18 mouse cellular contexts compared by ENCODE assay signal in the genomic region with DNA sequence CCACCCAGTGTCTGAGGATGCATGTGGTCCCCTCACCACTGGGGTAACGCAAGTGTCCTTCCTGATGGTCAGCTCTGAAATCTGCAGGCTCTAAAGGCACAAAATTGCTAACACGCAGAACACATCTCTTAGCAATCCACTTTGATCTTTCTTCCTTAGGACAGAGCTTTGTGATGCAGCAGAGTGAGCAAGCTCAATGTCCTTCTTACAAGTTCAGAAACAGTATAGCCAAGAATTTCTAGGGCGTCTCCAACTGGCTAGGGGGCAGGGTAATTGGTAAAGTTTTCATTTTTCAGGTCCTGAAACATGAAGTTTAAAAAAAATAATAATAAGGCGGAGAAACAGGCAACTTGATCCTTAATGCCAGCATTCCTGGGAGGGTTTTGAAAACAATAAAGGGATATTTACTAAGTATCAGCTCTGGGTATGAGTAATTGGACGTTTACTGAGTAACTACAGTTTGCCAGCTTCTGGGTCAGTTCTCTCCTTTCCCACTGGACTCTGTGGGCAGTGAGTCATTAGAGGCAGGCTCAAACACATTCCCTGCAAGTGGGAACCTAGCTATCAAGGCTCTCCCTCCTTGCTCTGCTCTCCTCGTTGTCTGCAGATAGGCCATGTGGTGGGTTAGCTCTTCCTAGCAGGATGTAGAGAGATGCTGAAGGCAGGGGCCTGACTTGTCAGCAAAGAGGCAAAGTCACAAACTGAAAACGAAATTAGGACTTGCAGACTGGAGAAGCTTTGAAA.
DNase-seq lines count a peak whose midpoint lies in the region; TF ChIP-seq lines count a peak whose summit lies in the region.
"Had no signal": no experiment of that assay in that cellular context is flagged by ENCODE, and none has a peak within 500 bp of the region (broad histone marks: within the 10 kb centered on the region; RNA-seq: fewer than 3 reads in every experiment).

No protein-coding gene starts in this region.

- DNase-seq in adrenal gland, adult 2 months = peak; percentile 63
- no peak for DNase-seq in adrenal gland, adult 8-10 months
- peak; percentile 62 to 77 for DNase-seq in urinary bladder, adult 18-20 months (ENCODE audit: low spot score in 2 of 2)
- no peak for DNase-seq in urinary bladder, postnatal 4 days (ENCODE audit: low spot score in 2 of 2)
- DNase-seq in urinary bladder, postnatal 25 days (ENCODE audit: low spot score) = peak; percentile 60
- no peak for DNase-seq in natural killer cell, adult 2 months (ENCODE audit: low spot score in 2 of 2)
- no peak for DNase-seq in B cell, adult 2 months
- DNase-seq: cerebellum, postnatal 10 days; gastrocnemius, postnatal 36 days; layer of hippocampus, postnatal 36 days; lung, postnatal 10 days; right cerebral cortex, adult 18-20 months; thymus, postnatal 14 days had no signal

- H3K27ac ChIP-seq in embryonic fibroblast, embryonic 13.5 days (ENCODE audit: insufficient read depth, low read length) = peak overlapping the region; percentile 77
- H3K27ac ChIP-seq: forebrain, embryonic 15.5 days; limb, embryonic 12.5 days; liver, embryonic 14.5 days; midbrain, embryonic 15.5 days had no signal

- H3K4me3 ChIP-seq in embryonic fibroblast, embryonic 13.5 days (ENCODE audit: insufficient read depth, low read length) = no peak overlapping the region
- H3K4me3 ChIP-seq: forebrain, embryonic 15.5 days; limb, embryonic 12.5 days; midbrain, embryonic 15.5 days had no signal

- no peak for TF ChIP-seq CTCF in embryonic fibroblast, embryonic 13.5 days (IDR thresholded peaks at IDR 0.05; ENCODE audit: borderline replicate concordance, insufficient read depth, low read length)

- H3K4me1 ChIP-seq in embryonic fibroblast, embryonic 13.5 days (ENCODE audit: control insufficient read depth, insufficient read depth, low read length) = peaks cover 8% of the 10 kb centered on the region
- H3K4me1 ChIP-seq: forebrain, embryonic 15.5 days; limb, embryonic 12.5 days; midbrain, embryonic 15.5 days had no signal

- 0 out of 2 replicates have a peak, but pooled peaks have one; percentile 31 for TF ChIP-seq POLR2A in embryonic fibroblast, embryonic 13.5 days (IDR thresholded peaks at IDR 0.05; ENCODE audit: low read depth, low read length)

Comparison
In these comparisons a context has a peak if more than half of its experiments do, and no peak if none do; other contexts are left out.
1. DNase-seq: peak in adrenal gland, adult 2 months (single experiment), urinary bladder, adult 18-20 months (2 of 2) and urinary bladder, postnatal 25 days (single experiment); none in adrenal gland, adult 8-10 months (single experiment), urinary bladder, postnatal 4 days (0 of 2), natural killer cell, adult 2 months (0 of 2) and B cell, adult 2 months (0 of 2).